Mouse (Mus musculus): Measurements from ENCODE around the gene Acot13.

GRCm38 (mm10) chr13:24822663-24823343, 8.5 kb downstream of the Acot13 start:
- TF ChIP-seq CTCF (IDR thresholded peaks at IDR 0.05; ENCODE audit: control insufficient read depth, insufficient read depth, insufficient replicate concordance, low read depth, low read length): no peak
- no peak for TF ChIP-seq POLR2A (IDR thresholded peaks at IDR 0.05; ENCODE audit: control insufficient read depth, low read depth, low read length)
